Mouse (Mus musculus) kidney, adult 2 months (tissue): ENCODE measurements around the gene Gak.

Experiments
- CTCF ChIP-seq: fragments of 200-500 bp; conservative IDR thresholded peaks from 2 replicates; pipeline ENCODE4 v1.5.1; 2011; ENCODE audit warnings: low read depth, mild to moderate bottlenecking, control low read depth, low read length, moderate library complexity, mixed read lengths; ENCODE audit not compliant: insufficient read depth, insufficient read length
- POLR2A ChIP-seq: fragments of 200-500 bp; IDR thresholded peaks from one replicate; pipeline ENCODE4 v1.6.1; 2011; ENCODE audit warnings: low read depth, low read length, control low read depth

DNA sequence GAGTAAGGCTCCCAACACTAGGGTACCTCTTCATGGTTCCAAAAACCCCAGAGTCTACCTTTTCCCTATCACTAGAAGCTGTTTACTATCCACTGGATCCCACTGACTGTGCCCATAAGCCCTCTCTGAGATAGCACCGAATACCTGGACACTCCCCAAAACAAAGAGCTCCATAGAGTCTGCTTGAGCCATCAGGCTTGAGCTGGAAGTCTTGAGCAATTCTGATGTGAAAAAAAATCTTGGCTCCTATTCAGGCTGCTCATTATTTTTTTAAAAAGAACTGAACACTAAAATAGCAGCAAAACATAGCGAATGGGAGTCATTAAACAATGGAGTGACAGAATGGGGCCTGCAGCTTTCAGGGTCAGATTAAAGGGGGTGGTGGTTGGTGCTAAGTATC lies 62.5 kb downstream of the Gak start:
- TF ChIP-seq CTCF: no peak
- TF ChIP-seq POLR2A: no peak
